Mouse (Mus musculus): ENCODE measurements around the gene Pin1. TPM values are rescaled to one million over a fixed set of nuclear protein-coding genes. Genes with fewer than 3 reads are reported as not detected.

The Pin1 gene
- polyA plus RNA-seq, 1 experiment from 2014 or later, result 55.1 TPM

- no peak for DNase-seq (ENCODE audit: low spot score)
- ATAC-seq (replicated peaks; ENCODE audit: low FRiP score, low TSS enrichment, low read depth), result no peak
- Histone ChIP-seq H3K36me3 (ENCODE audit: control insufficient read depth, insufficient read depth, low read length) (peaks cover 24% of the 10 kb centered on the region), H3K27me3 (replicated peaks; ENCODE audit: control insufficient read depth, insufficient read depth, low read length) (no peaks in the 10 kb centered on the region), H3K4me2 (ENCODE audit: low read length) (no peak overlapping the region), H3K27ac (ENCODE audit: low read depth) (no peak overlapping the region), H3K4me3 (ENCODE audit: low read depth, low read length) (no peak overlapping the region), H3K9me3 (ENCODE audit: control insufficient read depth, low read length) (no peaks in the 10 kb centered on the region), H3K4me1 (replicated peaks; ENCODE audit: control insufficient read depth, insufficient read depth, low read length) (peaks cover 8% of the 10 kb centered on the region), H3K9ac (ENCODE audit: low read length) (no peak overlapping the region)
- WGBS, result 78% methylated on average over 3 of the region's 3 CpGs
Observed at GRCm38 (mm10) chr9:20636256-20636655, 15.6 kb upstream of the Pin1 start.

GRCm38 (mm10) chr9:20636790-20637189, 15.1 kb upstream of the Pin1 start:
- H3K27ac ChIP-seq (ENCODE audit: low read depth), result no peak overlapping the region
- peaks cover 24% of the 10 kb centered on the region for H3K36me3 ChIP-seq (ENCODE audit: control insufficient read depth, insufficient read depth, low read length)
- H3K9ac ChIP-seq (ENCODE audit: low read length), result no peak overlapping the region
- no peaks in the 10 kb centered on the region for H3K9me3 ChIP-seq (ENCODE audit: control insufficient read depth, low read length)
- no peak for ATAC-seq (replicated peaks; ENCODE audit: low FRiP score, low TSS enrichment, low read depth)
- WGBS, result 91% methylated on average over 2 of the region's 2 CpGs
- no peak overlapping the region for H3K4me3 ChIP-seq (ENCODE audit: low read depth, low read length)
- no peaks in the 10 kb centered on the region for H3K27me3 ChIP-seq (replicated peaks; ENCODE audit: control insufficient read depth, insufficient read depth, low read length)
- H3K4me1 ChIP-seq (replicated peaks; ENCODE audit: control insufficient read depth, insufficient read depth, low read length), result peaks cover 12% of the 10 kb centered on the region
- no peak overlapping the region for H3K4me2 ChIP-seq (ENCODE audit: low read length)
- no peak for DNase-seq (ENCODE audit: low spot score)

- no peak overlapping the region for H3K27ac ChIP-seq (ENCODE audit: low read depth)
- H3K9ac ChIP-seq (ENCODE audit: low read length), result no peak overlapping the region
- no peaks in the 10 kb centered on the region for H3K27me3 ChIP-seq (replicated peaks; ENCODE audit: control insufficient read depth, insufficient read depth, low read length)
- no peak for ATAC-seq (replicated peaks; ENCODE audit: low FRiP score, low TSS enrichment, low read depth)
- peaks cover 24% of the 10 kb centered on the region for H3K36me3 ChIP-seq (ENCODE audit: control insufficient read depth, insufficient read depth, low read length)
- 93% methylated on average over 19 of the region's 19 CpGs for WGBS
- no peak overlapping the region for H3K4me3 ChIP-seq (ENCODE audit: low read depth, low read length)
- H3K9me3 ChIP-seq (ENCODE audit: control insufficient read depth, low read length), result no peaks in the 10 kb centered on the region
- no peak for DNase-seq (ENCODE audit: low spot score)
- H3K4me1 ChIP-seq (replicated peaks; ENCODE audit: control insufficient read depth, insufficient read depth, low read length), result peaks cover 15% of the 10 kb centered on the region
- H3K4me2 ChIP-seq (ENCODE audit: low read length), result no peak overlapping the region
Observed at GRCm38 (mm10) chr9:20638552-20638951, 13.3 kb upstream of the Pin1 start.

GRCm38 (mm10) chr9:20639486-20639885, 12.4 kb upstream of the Pin1 start:
- no peak for ATAC-seq (replicated peaks; ENCODE audit: low FRiP score, low TSS enrichment, low read depth)
- Histone ChIP-seq H3K4me2 (ENCODE audit: low read length) (no peak overlapping the region), H3K27me3 (replicated peaks; ENCODE audit: control insufficient read depth, insufficient read depth, low read length) (no peaks in the 10 kb centered on the region), H3K9me3 (ENCODE audit: control insufficient read depth, low read length) (no peaks in the 10 kb centered on the region), H3K9ac (ENCODE audit: low read length) (no peak overlapping the region), H3K27ac (ENCODE audit: low read depth) (no peak overlapping the region), H3K36me3 (ENCODE audit: control insufficient read depth, insufficient read depth, low read length) (peaks cover 24% of the 10 kb centered on the region), H3K4me3 (ENCODE audit: low read depth, low read length) (no peak overlapping the region), H3K4me1 (replicated peaks; ENCODE audit: control insufficient read depth, insufficient read depth, low read length) (peaks cover 19% of the 10 kb centered on the region)
- 85% methylated on average over 4 of the region's 4 CpGs for WGBS
- no peak for DNase-seq (ENCODE audit: low spot score)

- peak overlapping the region; percentile 84 for H3K4me3 ChIP-seq (ENCODE audit: low read depth, low read length)
- no peaks in the 10 kb centered on the region for H3K9me3 ChIP-seq (ENCODE audit: control insufficient read depth, low read length)
- peaks cover 32% of the 10 kb centered on the region for H3K36me3 ChIP-seq (ENCODE audit: control insufficient read depth, insufficient read depth, low read length)
- H3K27ac ChIP-seq (ENCODE audit: low read depth), result peak overlapping the region; percentile 97; the same call in 1 of the 2 replicates
- ATAC-seq (replicated peaks; ENCODE audit: low FRiP score, low TSS enrichment, low read depth), result no peak
- H3K4me2 ChIP-seq (ENCODE audit: low read length), result peak overlapping the region; percentile 88
- 14% methylated on average over 6 of the region's 6 CpGs for WGBS
- no peak for DNase-seq (ENCODE audit: low spot score)
- no peaks in the 10 kb centered on the region for H3K27me3 ChIP-seq (replicated peaks; ENCODE audit: control insufficient read depth, insufficient read depth, low read length)
- H3K9ac ChIP-seq (ENCODE audit: low read length), result peak overlapping the region; percentile 86
- H3K4me1 ChIP-seq (replicated peaks; ENCODE audit: control insufficient read depth, insufficient read depth, low read length), result peaks cover 22% of the 10 kb centered on the region
Observed at GRCm38 (mm10) chr9:20641501-20641900, 10.4 kb upstream of the Pin1 start.

- peak within 1 kb of the TSS; percentile 86 for H3K9ac ChIP-seq (ENCODE audit: low read length)
- H3K27ac ChIP-seq (ENCODE audit: low read depth), result peak within 1 kb of the TSS; percentile 97
- peak within 1 kb of the TSS; percentile 88 for H3K4me2 ChIP-seq (ENCODE audit: low read length)
- DNase-seq (ENCODE audit: low spot score) (peak; percentile 96), ATAC-seq (replicated peaks; ENCODE audit: low FRiP score, low TSS enrichment, low read depth) (peak; percentile 93)
- no peaks in the 10 kb centered on the region for H3K9me3 ChIP-seq (ENCODE audit: control insufficient read depth, low read length)
- under 1% methylated on average over 51 of the region's 51 CpGs for WGBS
- peak within 1 kb of the TSS; percentile 84 for H3K4me3 ChIP-seq (ENCODE audit: low read depth, low read length)
- peaks cover 22% of the 10 kb centered on the region for H3K4me1 ChIP-seq (replicated peaks; ENCODE audit: control insufficient read depth, insufficient read depth, low read length)
- peaks cover 32% of the 10 kb centered on the region for H3K36me3 ChIP-seq (ENCODE audit: control insufficient read depth, insufficient read depth, low read length)
- H3K27me3 ChIP-seq (replicated peaks; ENCODE audit: control insufficient read depth, insufficient read depth, low read length), result no peaks in the 10 kb centered on the region
Observed at GRCm38 (mm10) chr9:20642101-20642895, 9.6 kb upstream of the Pin1 start, which contains the start of gene Ubl5. Gene Ubl5, plus strand, starts transcription at chr9:20642878.

- H3K36me3 ChIP-seq (ENCODE audit: control insufficient read depth, insufficient read depth, low read length), result peaks cover 32% of the 10 kb centered on the region
- no peaks in the 10 kb centered on the region for H3K27me3 ChIP-seq (replicated peaks; ENCODE audit: control insufficient read depth, insufficient read depth, low read length)
- under 1% methylated on average over 30 of the region's 30 CpGs for whole genome bisulfite sequencing
- peak overlapping the region; percentile 84 for H3K4me3 ChIP-seq (ENCODE audit: low read depth, low read length)
- DNase-seq (ENCODE audit: low spot score) (peak; percentile 93), ATAC-seq (replicated peaks; ENCODE audit: low FRiP score, low TSS enrichment, low read depth) (peak; percentile 87)
- peak overlapping the region; percentile 78 for H3K9ac ChIP-seq (ENCODE audit: low read length)
- no peaks in the 10 kb centered on the region for H3K9me3 ChIP-seq (ENCODE audit: control insufficient read depth, low read length)
- peaks cover 22% of the 10 kb centered on the region for H3K4me1 ChIP-seq (replicated peaks; ENCODE audit: control insufficient read depth, insufficient read depth, low read length)
- peak overlapping the region; percentile 88 for H3K4me2 ChIP-seq (ENCODE audit: low read length)
- peak overlapping the region; percentile 97 for H3K27ac ChIP-seq (ENCODE audit: low read depth)
Observed at GRCm38 (mm10) chr9:20642896-20643466, 8.9 kb upstream of the Pin1 start.

- H3K27me3 ChIP-seq (replicated peaks; ENCODE audit: control insufficient read depth, insufficient read depth, low read length), result no peaks in the 10 kb centered on the region
- peak; percentile 52 for DNase-seq (ENCODE audit: low spot score)
- peaks cover 22% of the 10 kb centered on the region for H3K4me1 ChIP-seq (replicated peaks; ENCODE audit: control insufficient read depth, insufficient read depth, low read length)
- no peaks in the 10 kb centered on the region for H3K9me3 ChIP-seq (ENCODE audit: control insufficient read depth, low read length)
- ATAC-seq (replicated peaks; ENCODE audit: low FRiP score, low TSS enrichment, low read depth), result no peak
- peak overlapping the region; percentile 88 for H3K4me2 ChIP-seq (ENCODE audit: low read length)
- H3K36me3 ChIP-seq (ENCODE audit: control insufficient read depth, insufficient read depth, low read length), result peaks cover 29% of the 10 kb centered on the region
- WGBS, result 6% methylated on average over 13 of the region's 13 CpGs
- H3K27ac ChIP-seq (ENCODE audit: low read depth), result peak overlapping the region; percentile 97
- peak overlapping the region; percentile 84 for H3K4me3 ChIP-seq (ENCODE audit: low read depth, low read length)
- peak overlapping the region; percentile 78 for H3K9ac ChIP-seq (ENCODE audit: low read length)
Observed at GRCm38 (mm10) chr9:20643781-20644180, 8.1 kb upstream of the Pin1 start.
